Mouse (Mus musculus): ENCODE measurements around the gene Klc2. TPM values are rescaled to one million over a fixed set of nuclear protein-coding genes. Genes with fewer than 3 reads are reported as not detected.

Klc2 gene
- polyA plus RNA-seq, 1 experiment, result 92.9 TPM

DNA sequence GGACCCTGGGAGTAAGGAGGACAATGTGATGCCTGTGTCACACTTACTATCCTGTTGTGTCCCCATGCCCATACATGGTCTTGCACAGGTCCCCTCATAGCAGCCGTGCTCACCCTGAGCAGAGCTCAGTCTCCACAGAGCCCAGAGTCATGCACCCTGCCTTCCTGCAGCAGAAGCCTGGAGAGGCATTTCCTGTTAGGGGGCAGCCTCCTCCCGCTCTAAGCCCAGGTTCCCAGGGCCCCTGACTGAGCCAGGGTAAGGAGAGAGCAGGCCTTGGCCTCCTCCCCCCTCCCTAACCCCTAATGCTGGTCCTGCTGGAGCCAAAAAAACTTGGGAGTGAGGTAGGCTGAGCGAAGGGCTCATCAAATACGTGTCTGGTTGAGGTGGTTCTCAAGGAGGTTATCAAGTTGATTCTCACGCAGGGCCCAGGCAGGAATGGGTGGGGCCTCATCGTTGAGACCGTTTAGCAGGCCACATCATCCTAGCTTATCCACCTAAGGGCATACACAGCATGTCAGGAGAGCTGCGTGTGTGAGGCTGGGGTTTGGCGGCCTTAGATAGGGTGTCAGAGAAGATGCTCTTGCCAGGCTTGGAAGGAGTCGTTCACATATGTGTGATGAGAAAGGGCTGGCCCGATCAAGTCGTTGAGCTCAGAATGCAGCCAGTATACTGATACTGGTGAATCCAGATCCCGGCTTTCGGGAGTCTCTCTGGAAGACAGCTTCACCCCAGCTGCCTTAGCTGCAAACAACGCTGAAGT is 51.1 kb downstream of the Klc2 start:
- H3K27me3 ChIP-seq (ENCODE audit: control insufficient read depth, insufficient read depth, low read length), result no peaks in the 10 kb centered on the region
- no peak for TF ChIP-seq CTCF (IDR thresholded peaks at IDR 0.05; ENCODE audit: control insufficient read depth, insufficient read depth, insufficient replicate concordance, low read depth, low read length)
- TF ChIP-seq POLR2A (IDR thresholded peaks at IDR 0.05; ENCODE audit: control insufficient read depth, low read depth, low read length), result no peak
- peak overlapping the region; percentile 9 for H3K27ac ChIP-seq (ENCODE audit: control insufficient read depth, insufficient read depth, low read depth, low read length)
- no peaks in the 10 kb centered on the region for H3K36me3 ChIP-seq (ENCODE audit: control insufficient read depth, insufficient read depth, low read length)
- H3K4me1 ChIP-seq (ENCODE audit: control insufficient read depth, insufficient read depth, low read length), result peaks cover 26% of the 10 kb centered on the region
- no peak overlapping the region; the same call in 1 of the 2 replicates for H3K4me3 ChIP-seq (ENCODE audit: control insufficient read depth, low read depth, low read length)

DNA sequence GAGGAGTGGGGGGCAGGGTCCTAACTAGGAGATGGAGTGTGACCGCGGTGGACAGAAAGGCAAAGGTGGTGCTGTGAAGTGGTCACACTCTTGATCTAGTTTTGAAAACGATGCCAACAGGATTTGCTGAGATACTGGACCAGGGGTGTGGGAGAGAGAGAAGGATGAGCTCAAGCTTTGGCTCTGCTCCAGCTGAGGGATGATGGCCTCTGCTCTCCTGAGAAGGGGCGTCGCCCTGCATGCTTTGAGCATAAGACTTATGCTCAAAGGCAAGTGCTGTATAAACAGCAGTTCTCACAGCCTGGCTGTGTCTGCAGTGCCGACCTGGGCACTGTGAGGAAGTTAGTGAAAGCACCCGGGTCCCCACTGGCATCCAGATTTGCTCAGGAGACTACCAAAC is 53.3 kb downstream of the Klc2 start:
- no peak overlapping the region for H3K4me3 ChIP-seq (ENCODE audit: control insufficient read depth, low read depth, low read length)

DNA sequence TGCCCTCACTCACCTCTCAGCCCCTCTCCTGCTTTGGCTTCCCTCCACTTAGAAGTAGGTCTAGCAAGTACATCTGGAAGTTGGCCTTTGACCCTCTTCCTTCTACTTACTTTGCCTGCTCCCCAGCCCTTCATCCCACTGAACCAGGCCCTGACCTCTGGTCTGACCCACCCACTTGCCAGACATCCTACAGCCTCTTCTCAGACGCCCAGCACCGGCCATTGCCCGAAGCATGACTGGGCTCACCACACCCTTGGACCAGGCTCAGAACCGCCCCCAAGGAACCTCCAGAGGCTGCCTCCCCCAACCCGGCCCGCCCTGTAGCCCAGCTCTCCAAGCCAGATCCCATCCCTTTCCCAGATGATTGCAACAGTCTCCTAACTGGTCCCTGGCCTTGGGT is 55.9 kb downstream of the Klc2 start:
- Histone ChIP-seq H3K27ac (ENCODE audit: control insufficient read depth, insufficient read depth, low read depth, low read length) (no peak overlapping the region), H3K4me1 (ENCODE audit: control insufficient read depth, insufficient read depth, low read length) (peaks cover 9% of the 10 kb centered on the region), H3K36me3 (ENCODE audit: control insufficient read depth, insufficient read depth, low read length) (no peaks in the 10 kb centered on the region), H3K27me3 (ENCODE audit: control insufficient read depth, insufficient read depth, low read length) (no peaks in the 10 kb centered on the region), H3K4me3 (ENCODE audit: control insufficient read depth, low read depth, low read length) (no peak overlapping the region)
- TF ChIP-seq CTCF (IDR thresholded peaks at IDR 0.05; ENCODE audit: control insufficient read depth, insufficient read depth, insufficient replicate concordance, low read depth, low read length), result no peak
- no peak for TF ChIP-seq POLR2A (IDR thresholded peaks at IDR 0.05; ENCODE audit: control insufficient read depth, low read depth, low read length)

More for the DNA sequence above, 53.3 kb downstream of the Klc2 start:
- Histone ChIP-seq H3K36me3 (ENCODE audit: control insufficient read depth, insufficient read depth, low read length) (no peaks in the 10 kb centered on the region), H3K27me3 (ENCODE audit: control insufficient read depth, insufficient read depth, low read length) (no peaks in the 10 kb centered on the region), H3K4me1 (ENCODE audit: control insufficient read depth, insufficient read depth, low read length) (peaks cover 14% of the 10 kb centered on the region), H3K27ac (ENCODE audit: control insufficient read depth, insufficient read depth, low read depth, low read length) (no peak overlapping the region)
- TF ChIP-seq CTCF (IDR thresholded peaks at IDR 0.05; ENCODE audit: control insufficient read depth, insufficient read depth, insufficient replicate concordance, low read depth, low read length) (no peak), POLR2A (IDR thresholded peaks at IDR 0.05; ENCODE audit: control insufficient read depth, low read depth, low read length) (no peak)

DNA sequence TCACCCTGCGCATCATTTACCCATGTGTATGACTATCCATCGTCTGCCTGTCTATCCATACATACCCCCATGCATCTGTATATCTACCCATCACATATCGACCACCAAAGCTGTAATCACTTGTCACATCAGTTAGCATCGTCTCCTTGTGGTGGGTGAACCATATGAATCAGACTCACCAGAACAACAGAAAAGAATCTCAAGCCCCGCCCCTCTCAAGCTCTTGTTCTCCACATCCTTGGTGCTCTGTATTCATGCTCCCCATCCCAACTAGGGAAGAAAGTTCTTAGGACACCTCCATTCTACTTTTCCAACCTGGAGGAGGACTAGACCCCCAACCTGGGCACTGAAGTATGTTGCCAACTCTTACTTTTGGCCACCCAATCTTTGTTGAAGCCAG is 56.3 kb downstream of the Klc2 start:
- no peaks in the 10 kb centered on the region for H3K36me3 ChIP-seq (ENCODE audit: control insufficient read depth, insufficient read depth, low read length)
- H3K4me1 ChIP-seq (ENCODE audit: control insufficient read depth, insufficient read depth, low read length), result peaks cover 5% of the 10 kb centered on the region; the same call in 1 of the 2 replicates
- H3K27ac ChIP-seq (ENCODE audit: control insufficient read depth, insufficient read depth, low read depth, low read length), result no peak overlapping the region
- no peak for TF ChIP-seq CTCF (IDR thresholded peaks at IDR 0.05; ENCODE audit: control insufficient read depth, insufficient read depth, insufficient replicate concordance, low read depth, low read length)
- TF ChIP-seq POLR2A (IDR thresholded peaks at IDR 0.05; ENCODE audit: control insufficient read depth, low read depth, low read length), result no peak
- H3K27me3 ChIP-seq (ENCODE audit: control insufficient read depth, insufficient read depth, low read length), result no peaks in the 10 kb centered on the region
- no peak overlapping the region for H3K4me3 ChIP-seq (ENCODE audit: control insufficient read depth, low read depth, low read length)

DNA sequence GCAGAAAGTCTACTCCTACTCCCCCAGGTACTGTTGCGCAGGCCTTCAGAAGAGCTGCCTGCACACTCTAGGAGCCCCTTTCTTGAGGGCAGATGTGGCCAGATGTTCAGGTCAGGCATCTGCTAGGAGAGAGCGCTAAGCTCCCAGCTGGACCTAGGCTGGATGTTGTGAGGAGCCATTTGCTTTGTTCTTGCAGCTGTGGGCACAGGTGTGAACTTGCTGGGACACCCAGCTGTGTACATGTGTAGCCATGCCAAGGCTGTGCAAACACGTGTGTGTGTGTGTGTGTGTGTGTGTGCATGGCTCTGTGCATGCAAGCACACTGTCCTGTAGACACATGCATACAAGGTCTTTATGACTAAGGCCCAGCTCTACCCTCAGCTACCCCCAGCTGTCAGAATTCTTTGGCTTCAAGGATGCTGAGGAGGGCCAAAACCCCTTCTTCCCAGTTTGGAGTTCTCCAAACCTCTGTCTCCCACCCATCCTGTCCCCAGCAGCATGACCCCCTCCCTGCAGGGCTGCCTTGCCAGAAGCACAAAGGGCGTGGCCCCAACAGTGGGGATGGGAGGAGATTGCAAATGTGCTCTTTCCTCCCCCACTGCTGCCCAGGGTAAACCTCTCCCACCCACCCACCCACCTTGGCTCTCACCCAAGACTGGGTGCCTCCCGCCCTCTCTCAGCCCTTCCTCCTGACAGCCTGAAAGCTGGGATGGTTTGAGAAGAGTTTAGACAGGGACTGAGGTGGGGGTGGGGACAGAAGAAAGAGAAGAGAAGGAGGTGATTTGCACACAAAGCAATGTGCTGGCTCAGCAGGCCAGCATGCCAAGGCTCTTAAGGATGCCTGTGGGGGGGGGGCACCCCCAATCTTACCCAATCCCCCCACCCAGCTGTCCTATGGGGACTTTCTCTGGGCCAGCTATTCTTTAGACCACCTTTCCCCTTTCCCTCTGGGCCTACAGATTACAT is 57.7 kb downstream of the Klc2 start:
- H3K27ac ChIP-seq (ENCODE audit: control insufficient read depth, insufficient read depth, low read depth, low read length), result no peak overlapping the region
- TF ChIP-seq POLR2A (IDR thresholded peaks at IDR 0.05; ENCODE audit: control insufficient read depth, low read depth, low read length) (no peak), CTCF (IDR thresholded peaks at IDR 0.05; ENCODE audit: control insufficient read depth, insufficient read depth, insufficient replicate concordance, low read depth, low read length) (no peak)
- H3K36me3 ChIP-seq (ENCODE audit: control insufficient read depth, insufficient read depth, low read length), result no peaks in the 10 kb centered on the region
- H3K4me3 ChIP-seq (ENCODE audit: control insufficient read depth, low read depth, low read length), result no peak overlapping the region
- peaks cover 3% of the 10 kb centered on the region; the same call in 1 of the 2 replicates for H3K4me1 ChIP-seq (ENCODE audit: control insufficient read depth, insufficient read depth, low read length)
- H3K27me3 ChIP-seq (ENCODE audit: control insufficient read depth, insufficient read depth, low read length), result no peaks in the 10 kb centered on the region

DNA sequence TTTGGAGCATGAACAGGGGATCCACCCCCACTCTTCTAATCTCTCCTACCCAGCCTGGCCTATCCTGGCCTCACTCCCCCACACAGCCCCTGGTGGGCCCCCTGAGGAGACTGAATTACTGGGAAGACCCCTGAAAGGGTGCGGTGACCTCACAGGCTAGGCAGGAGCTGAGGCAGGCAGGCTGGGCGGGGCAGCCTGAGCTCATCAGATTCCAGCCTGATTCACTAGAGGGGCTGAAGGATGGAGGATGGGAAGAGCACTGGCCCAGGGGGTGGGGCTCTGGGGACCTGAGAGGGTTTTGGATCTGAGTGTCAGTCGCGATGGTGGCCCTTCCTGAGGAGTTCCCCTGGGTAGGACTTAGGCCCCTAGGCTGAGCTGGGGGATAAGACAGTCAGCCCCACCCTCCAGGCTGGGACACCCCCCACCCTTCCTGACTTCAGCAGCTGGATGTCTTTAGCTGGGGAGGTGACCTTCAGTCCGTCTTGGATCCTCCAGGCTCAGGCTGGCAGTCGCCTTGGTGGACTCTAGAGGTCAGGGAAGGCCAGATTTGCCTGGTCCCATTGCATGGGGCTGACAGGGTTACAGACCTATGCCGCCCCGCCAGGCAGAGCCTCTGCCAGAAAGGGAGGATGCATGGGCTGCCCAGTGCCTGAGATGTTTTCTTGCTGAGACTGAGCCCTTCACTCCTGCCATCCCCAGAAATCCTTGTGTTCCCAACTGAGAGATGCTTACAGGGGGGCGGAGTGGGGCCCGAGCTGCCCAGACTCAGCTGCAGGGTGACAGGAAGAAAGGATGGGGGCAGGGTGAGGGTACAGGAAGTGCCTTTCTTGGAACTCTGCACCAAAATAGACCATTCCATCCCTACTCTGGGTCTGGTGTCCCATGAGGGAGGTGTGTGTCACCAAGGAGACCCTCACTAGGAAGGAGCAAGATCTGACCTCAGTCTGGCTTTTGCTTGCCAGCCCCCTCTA is 59.3 kb downstream of the Klc2 start:
- Histone ChIP-seq H3K4me3 (ENCODE audit: control insufficient read depth, low read depth, low read length) (no peak overlapping the region), H3K27me3 (ENCODE audit: control insufficient read depth, insufficient read depth, low read length) (no peaks in the 10 kb centered on the region), H3K27ac (ENCODE audit: control insufficient read depth, insufficient read depth, low read depth, low read length) (no peak overlapping the region), H3K36me3 (ENCODE audit: control insufficient read depth, insufficient read depth, low read length) (no peaks in the 10 kb centered on the region), H3K4me1 (ENCODE audit: control insufficient read depth, insufficient read depth, low read length) (peaks cover 3% of the 10 kb centered on the region; the same call in 1 of the 2 replicates)
- TF ChIP-seq POLR2A (IDR thresholded peaks at IDR 0.05; ENCODE audit: control insufficient read depth, low read depth, low read length) (no peak), CTCF (IDR thresholded peaks at IDR 0.05; ENCODE audit: control insufficient read depth, insufficient read depth, insufficient replicate concordance, low read depth, low read length) (no peak)
